Mouse (Mus musculus) heart, embryonic 15.5 days (tissue): ENCODE results near the gene Zfp664. TPM values are rescaled to one million over a fixed set of nuclear protein-coding genes. Genes with fewer than 3 reads are reported as not detected.

Source experiments
- polyA plus RNA-seq: library from polyadenylated mRNA; unstranded; fragments of >200 nt; fragmentation: Nextera tagmentation; extraction: Ambion mirVana; gene quantifications from 2 replicates; pipeline ENCODE4 v1.2.1, GENCODE M21; 2015

Gene Zfp664
- polyA plus RNA-seq, 1 experiment from 2014 or later, result 52.2 TPM

Other genes starting within 250 kb of the Zfp664 start
- 26.6 and 32.8 TPM in 2 replicates for gene Atp6v0a2, start 234.1 kb upstream of the Zfp664 start, polyA plus RNA-seq
- gene Dnah10, start 137.6 kb upstream of the Zfp664 start, polyA plus RNA-seq, result 0.04 and 0.05 TPM in 2 replicates
- gene Ccdc92, start 267 bp upstream of the Zfp664 start, polyA plus RNA-seq, result 2.8 and 5.0 TPM in 2 replicates
- 1.3 and 2.3 TPM in 2 replicates for gene Rflna, start 140.5 kb downstream of the Zfp664 start, polyA plus RNA-seq